Mouse (Mus musculus): ENCODE measurements around the gene Gm597.

Gene Gm597

GRCm38 (mm10) chr1:28780152-28780551, at the start of gene Gm597:
TSS of gene Gm597 (minus strand) at chr1:28780252.
- DNase-seq (ENCODE audit: low spot score): no peak

GRCm38 (mm10) chr1:28807689-28808088, 27.6 kb upstream of the Gm597 start:
- DNase-seq (ENCODE audit: low spot score): no peak

DNA sequence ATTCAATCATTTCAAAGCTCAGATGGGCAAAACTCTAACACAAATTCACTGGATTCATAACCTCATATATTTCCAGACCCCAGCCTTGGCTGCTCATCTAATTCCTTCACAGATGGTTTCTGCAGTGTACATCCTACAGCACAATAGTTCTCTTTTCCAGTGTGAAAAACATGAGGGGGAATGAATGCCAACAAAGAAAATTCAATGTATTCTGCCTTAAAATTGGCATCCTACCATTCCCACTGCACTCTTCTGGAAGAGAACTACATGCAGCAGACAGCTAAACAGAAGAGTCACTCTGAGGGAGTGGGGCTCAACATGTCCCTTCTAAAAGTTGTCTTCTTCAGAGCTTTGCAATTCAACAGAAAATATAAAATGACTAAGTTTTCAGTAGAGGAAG, 26.6 kb upstream of the Gm597 start:
- no peak for DNase-seq (ENCODE audit: low spot score)

DNA sequence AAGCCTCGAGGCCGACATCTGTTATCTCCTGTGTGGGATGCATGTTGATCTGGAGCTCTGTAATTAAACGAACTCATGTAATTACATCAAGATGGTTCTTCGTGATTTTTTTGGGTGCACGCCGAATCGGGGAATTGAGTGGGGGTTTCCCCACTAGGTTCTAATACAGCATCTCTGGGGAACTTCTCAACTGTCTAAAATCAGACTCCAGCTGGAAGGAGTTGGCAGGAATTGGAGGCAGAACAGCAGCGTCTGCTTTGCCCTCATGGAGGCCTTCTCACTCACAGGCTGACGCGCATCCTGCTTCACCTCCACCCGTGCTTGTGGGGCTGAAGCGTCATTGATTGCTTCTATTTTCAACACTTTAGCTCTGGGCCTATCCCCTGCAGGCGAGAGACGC, 20.8 kb upstream of the Gm597 start:
- DNase-seq (ENCODE audit: low spot score): no peak

Data from T-cell, adult 2 months (primary cell).